In the genomic region with DNA sequence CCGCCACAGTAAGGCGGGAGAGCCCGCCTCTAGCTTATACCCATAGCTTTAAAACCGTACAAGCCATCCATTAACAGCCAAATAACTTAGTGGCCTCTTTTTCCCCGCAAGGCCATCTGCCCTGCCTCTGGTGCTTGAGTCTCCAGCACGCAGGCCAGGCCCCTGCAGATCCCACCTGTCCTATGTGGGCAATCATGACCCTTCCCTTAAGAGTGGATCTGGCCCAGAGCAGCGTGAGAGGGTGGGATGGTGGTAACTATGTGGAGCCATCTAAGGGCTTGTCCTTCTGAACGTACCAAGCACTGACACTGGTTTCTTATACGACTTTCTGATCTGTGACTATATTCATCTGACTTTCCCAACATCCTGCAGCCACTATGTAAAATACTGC, we compare ENCODE assay signal across 8 mouse cellular contexts. TPM values are rescaled to one million over a fixed set of nuclear protein-coding genes. Genes with fewer than 3 reads are reported as not detected.
DNase-seq lines count a peak whose midpoint lies in the region; ATAC-seq and TF ChIP-seq lines count a peak whose summit lies in the region.

No protein-coding gene starts in this region.

- H3K27ac ChIP-seq in heart, postnatal 0 days (ENCODE audit: low read depth) = peak overlapping the region; percentile 17; the same call in 1 of the 2 replicates
- 0 out of 2 replicates have a peak overlapping the region, but pooled peaks have one; percentile 17 for H3K27ac ChIP-seq in bone marrow, adult 2 months (ENCODE audit: control insufficient read depth, insufficient read depth, low read depth, low read length, poor library complexity)
- H3K27ac ChIP-seq in hindbrain, embryonic 11.5 days (ENCODE audit: low read depth, low read length) = no peak overlapping the region; the same call in 1 of the 2 replicates
- H3K27ac ChIP-seq in midbrain, embryonic 11.5 days (ENCODE audit: low read depth, low read length) = peak overlapping the region; percentile 32; the same call in 1 of the 2 replicates

- TF ChIP-seq POLR2A in bone marrow, adult 2 months (IDR thresholded peaks at IDR 0.05; ENCODE audit: borderline replicate concordance, control insufficient read depth, low read depth, low read length) = no peak

- H3K4me2 ChIP-seq in heart, postnatal 0 days (ENCODE audit: low read depth, low read length) = peak overlapping the region; percentile 68
- peak overlapping the region; percentile 68 for H3K4me2 ChIP-seq in hindbrain, embryonic 11.5 days (replicated peaks; ENCODE audit: low read depth, low read length)
- H3K4me2 ChIP-seq in midbrain, embryonic 11.5 days = peak overlapping the region; percentile 65

- no peak for DNase-seq in heart, postnatal 0 days (ENCODE audit: low spot score)
- DNase-seq in heart, adult 11 months = no peak
- DNase-seq in hindbrain, embryonic 11.5 days (ENCODE audit: low spot score) = no peak
- no peak for DNase-seq in midbrain, embryonic 11.5 days (ENCODE audit: low spot score, missing footprints)
- no peak for DNase-seq in retina, embryonic 14.5 days (ENCODE audit: low spot score)
- DNase-seq in urinary bladder, postnatal 25 days (ENCODE audit: low spot score) = no peak
- no peak for DNase-seq in cerebellum, adult 11 months

- H3K9ac ChIP-seq in heart, postnatal 0 days (replicated peaks; ENCODE audit: low read depth, low read length) = no peak overlapping the region; the same call in 1 of the 2 replicates
- peak overlapping the region; percentile 13; the same call in 1 of the 2 replicates for H3K9ac ChIP-seq in hindbrain, embryonic 11.5 days (ENCODE audit: low read depth, low read length)
- H3K9ac ChIP-seq in midbrain, embryonic 11.5 days (ENCODE audit: low read length) = peak overlapping the region; percentile 51; the same call in 1 of the 2 replicates

- ATAC-seq in heart, postnatal 0 days (ENCODE audit: insufficient read depth, low read depth) = 0 out of 2 replicates have a peak, but pooled peaks have one; percentile 0
- peak; percentile 61 for ATAC-seq in hindbrain, embryonic 11.5 days (ENCODE audit: low FRiP score)
- peak; percentile 49 for ATAC-seq in midbrain, embryonic 11.5 days (ENCODE audit: low FRiP score)

- H3K9me3 ChIP-seq in heart, postnatal 0 days (replicated peaks; ENCODE audit: control insufficient read depth, low read length) = no peaks in the 10 kb centered on the region
- no peaks in the 10 kb centered on the region for H3K9me3 ChIP-seq in hindbrain, embryonic 11.5 days (ENCODE audit: control insufficient read depth, low read length)
- no peaks in the 10 kb centered on the region for H3K9me3 ChIP-seq in midbrain, embryonic 11.5 days (ENCODE audit: control insufficient read depth, low read length)

- peaks cover 40% of the 10 kb centered on the region for H3K36me3 ChIP-seq in heart, postnatal 0 days (replicated peaks; ENCODE audit: control insufficient read depth, insufficient read depth, low read length)
- no peaks in the 10 kb centered on the region; the same call in 1 of the 2 replicates for H3K36me3 ChIP-seq in hindbrain, embryonic 11.5 days (ENCODE audit: control insufficient read depth, insufficient read depth, low read length)
- peaks cover 7% of the 10 kb centered on the region; the same call in 1 of the 2 replicates for H3K36me3 ChIP-seq in midbrain, embryonic 11.5 days (ENCODE audit: control insufficient read depth, insufficient read depth, low read length)

- H3K4me1 ChIP-seq in heart, postnatal 0 days (ENCODE audit: control insufficient read depth, insufficient read depth) = peaks cover 26% of the 10 kb centered on the region
- H3K4me1 ChIP-seq in bone marrow, adult 2 months (ENCODE audit: control insufficient read depth, insufficient read depth, low read length) = peaks cover 3% of the 10 kb centered on the region; the same call in 1 of the 2 replicates
- H3K4me1 ChIP-seq in hindbrain, embryonic 11.5 days (replicated peaks; ENCODE audit: control insufficient read depth, insufficient read depth, low read length) = peaks cover 8% of the 10 kb centered on the region
- peaks cover 27% of the 10 kb centered on the region for H3K4me1 ChIP-seq in midbrain, embryonic 11.5 days (ENCODE audit: control insufficient read depth, insufficient read depth, low read length)

- H3K4me3 ChIP-seq in heart, postnatal 0 days (ENCODE audit: low read depth, low read length) = peak overlapping the region; percentile 66
- H3K4me3 ChIP-seq in bone marrow, adult 2 months (replicated peaks; ENCODE audit: control insufficient read depth, low read depth, low read length) = peak overlapping the region; percentile 96
- H3K4me3 ChIP-seq in hindbrain, embryonic 11.5 days (ENCODE audit: low read depth, low read length) = peak overlapping the region; percentile 78; the same call in 1 of the 2 replicates
- peak overlapping the region; percentile 55 for H3K4me3 ChIP-seq in midbrain, embryonic 11.5 days (ENCODE audit: low read depth, low read length)

- TF ChIP-seq CTCF in heart, postnatal 0 days (IDR thresholded peaks at IDR 0.05; ENCODE audit: low read depth) = no peak
- no peak for TF ChIP-seq CTCF in bone marrow, adult 2 months (IDR thresholded peaks at IDR 0.05; ENCODE audit: control insufficient read depth, insufficient read depth, low read length)

- WGBS in heart, postnatal 0 days = 4% methylated on average over 9 of the region's 9 CpGs
- WGBS in bone marrow, adult 2 months = 8% methylated on average over 9 of the region's 9 CpGs
- WGBS in hindbrain, embryonic 11.5 days = 3% methylated on average over 9 of the region's 9 CpGs
- WGBS in midbrain, embryonic 11.5 days = 2% methylated on average over 9 of the region's 9 CpGs

- no peak for TF ChIP-seq EP300 in heart, postnatal 0 days (IDR thresholded peaks at IDR 0.05; ENCODE audit: low read depth)

- no peaks in the 10 kb centered on the region for H3K27me3 ChIP-seq in heart, postnatal 0 days (ENCODE audit: control insufficient read depth, insufficient read depth, low read length)
- H3K27me3 ChIP-seq in hindbrain, embryonic 11.5 days (ENCODE audit: control insufficient read depth, insufficient read depth, low read length) = no peaks in the 10 kb centered on the region
- no peaks in the 10 kb centered on the region for H3K27me3 ChIP-seq in midbrain, embryonic 11.5 days (ENCODE audit: control insufficient read depth, insufficient read depth, low read length)

RNA-seq across cellular contexts. Expression of a gene that starts 0.4 kb away (rescaled TPM):
- 27.4 and 90.6 TPM in 2 replicates for total RNA-seq in heart, postnatal 0 days (2014; rRNA removed; ENCODE audit: low replicate concordance)
- 65.4 and 65.8 TPM in 2 replicates for polyA plus RNA-seq in heart, postnatal 0 days (2015; fragmentation: Nextera tagmentation; extraction: Ambion mirVana)
- polyA plus RNA-seq in bone marrow, adult 2 months (2011; ENCODE audit: insufficient read depth, insufficient read length, low replicate concordance, missing spikeins) = 194 and 275 TPM in 2 replicates
- 257 and 262 TPM in 2 replicates for polyA plus RNA-seq in hindbrain, embryonic 11.5 days (2014; fragmentation: Nextera tagmentation; extraction: Ambion mirVana)
- polyA plus RNA-seq in midbrain, embryonic 11.5 days (2014; fragmentation: Nextera tagmentation; extraction: Ambion mirVana) = 304 and 334 TPM in 2 replicates

RNA-seq across cellular contexts. Expression of a gene that starts 5.2 kb away (rescaled TPM):
- total RNA-seq in heart, postnatal 0 days (2014; rRNA removed; ENCODE audit: low replicate concordance) = 42.1 and 51.1 TPM in 2 replicates
- polyA plus RNA-seq in heart, postnatal 0 days (2015; fragmentation: Nextera tagmentation; extraction: Ambion mirVana) = 35.2 and 39.4 TPM in 2 replicates
- polyA plus RNA-seq in bone marrow, adult 2 months (2011; ENCODE audit: insufficient read depth, insufficient read length, low replicate concordance, missing spikeins) = 237 and 249 TPM in 2 replicates
- polyA plus RNA-seq in hindbrain, embryonic 11.5 days (2014; fragmentation: Nextera tagmentation; extraction: Ambion mirVana) = 232 and 255 TPM in 2 replicates
- polyA plus RNA-seq in midbrain, embryonic 11.5 days (2014; fragmentation: Nextera tagmentation; extraction: Ambion mirVana) = 277 and 307 TPM in 2 replicates

RNA-seq across cellular contexts. Expression of a gene that starts 5.4 kb away (rescaled TPM):
- total RNA-seq in heart, postnatal 0 days (2014; rRNA removed; ENCODE audit: low replicate concordance) = 21.7 and 57.9 TPM in 2 replicates
- 23.8 and 27.0 TPM in 2 replicates for polyA plus RNA-seq in heart, postnatal 0 days (2015; fragmentation: Nextera tagmentation; extraction: Ambion mirVana)
- polyA plus RNA-seq in bone marrow, adult 2 months (2011; ENCODE audit: insufficient read depth, insufficient read length, low replicate concordance, missing spikeins) = 8.4 and 9.7 TPM in 2 replicates
- polyA plus RNA-seq in hindbrain, embryonic 11.5 days (2014; fragmentation: Nextera tagmentation; extraction: Ambion mirVana) = 37.2 and 39.0 TPM in 2 replicates
- 36.0 and 37.4 TPM in 2 replicates for polyA plus RNA-seq in midbrain, embryonic 11.5 days (2014; fragmentation: Nextera tagmentation; extraction: Ambion mirVana)

RNA-seq across cellular contexts. Expression of a gene that starts 23.1 kb away (rescaled TPM):
- not detected in 2 replicates for total RNA-seq in heart, postnatal 0 days (2014; rRNA removed; ENCODE audit: low replicate concordance)
- 1.6 and 2.4 TPM in 2 replicates for polyA plus RNA-seq in heart, postnatal 0 days (2015; fragmentation: Nextera tagmentation; extraction: Ambion mirVana)
- not detected in 2 replicates for polyA plus RNA-seq in bone marrow, adult 2 months (2011; ENCODE audit: insufficient read depth, insufficient read length, low replicate concordance, missing spikeins)
- 0.66 and 0.94 TPM in 2 replicates for polyA plus RNA-seq in hindbrain, embryonic 11.5 days (2014; fragmentation: Nextera tagmentation; extraction: Ambion mirVana)
- polyA plus RNA-seq in midbrain, embryonic 11.5 days (2014; fragmentation: Nextera tagmentation; extraction: Ambion mirVana) = 0.44 and 0.62 TPM in 2 replicates

RNA-seq across cellular contexts. Expression of a gene that starts 23.3 kb away (rescaled TPM):
- total RNA-seq in heart, postnatal 0 days (2014; rRNA removed; ENCODE audit: low replicate concordance) = 42.0 and 149 TPM in 2 replicates
- 41.0 and 55.2 TPM in 2 replicates for polyA plus RNA-seq in heart, postnatal 0 days (2015; fragmentation: Nextera tagmentation; extraction: Ambion mirVana)
- 6.6 and 11.1 TPM in 2 replicates for polyA plus RNA-seq in bone marrow, adult 2 months (2011; ENCODE audit: insufficient read depth, insufficient read length, low replicate concordance, missing spikeins)
- polyA plus RNA-seq in hindbrain, embryonic 11.5 days (2014; fragmentation: Nextera tagmentation; extraction: Ambion mirVana) = 50.3 and 52.3 TPM in 2 replicates
- 57.5 and 64.4 TPM in 2 replicates for polyA plus RNA-seq in midbrain, embryonic 11.5 days (2014; fragmentation: Nextera tagmentation; extraction: Ambion mirVana)

Comparison
In these comparisons a context has a peak if more than half of its experiments do, and no peak if none do; other contexts are left out.
1. ATAC-seq: peak in every context shown above with its lines; median percentile 61 in hindbrain, embryonic 11.5 days; 49 in midbrain, embryonic 11.5 days; 0 in heart, postnatal 0 days.